Mouse (Mus musculus) heart, adult 9 months (tissue): ENCODE results near the gene Sh2d7.
A peak's percentile ranks its signal among the peaks of the same experiment; 100 is the strongest.

Experiments
- DNase-seq, 2 experiments: peaks; one replicate each; pipeline ENCODE4 v3.0.0; 2022; ENCODE audit warnings: low spot score in 2 of 2

Sh2d7 gene

GRCm38 (mm10) chr9:54538684-54539083 is at the start of gene Sh2d7:
Gene Sh2d7, plus strand, starts transcription at chr9:54538984.
- DNase-seq: no peak

- no peak for DNase-seq
These were observed 49.2 kb upstream of the Sh2d7 start for GRCm38 (mm10) chr9:54489599-54489998.

- no peak for DNase-seq
These were observed 48.4 kb upstream of the Sh2d7 start for GRCm38 (mm10) chr9:54490431-54490830.

GRCm38 (mm10) chr9:54499291-54499690 is 39.5 kb upstream of the Sh2d7 start:
- DNase-seq: no peak

- DNase-seq: no peak
These were observed 39.0 kb upstream of the Sh2d7 start for GRCm38 (mm10) chr9:54499791-54500190.

- peak in 1 of 2 experiments; percentile 31 for DNase-seq
These were observed 37.8 kb upstream of the Sh2d7 start for GRCm38 (mm10) chr9:54500832-54501452.

GRCm38 (mm10) chr9:54501453-54502110 is 37.2 kb upstream of the Sh2d7 start, which contains the start of gene Dmxl2:
Gene Dmxl2, minus strand, starts transcription at chr9:54501626.
- peak; percentile 92 for DNase-seq

GRCm38 (mm10) chr9:54502111-54502495 is 36.7 kb upstream of the Sh2d7 start:
- no peak for DNase-seq

- DNase-seq: no peak
These were observed 35.9 kb upstream of the Sh2d7 start for GRCm38 (mm10) chr9:54502873-54503272.

GRCm38 (mm10) chr9:54515991-54516390 is 22.8 kb upstream of the Sh2d7 start:
- DNase-seq: no peak

- DNase-seq: no peak
These were observed 19.9 kb upstream of the Sh2d7 start for GRCm38 (mm10) chr9:54518921-54519320.

GRCm38 (mm10) chr9:54520286-54520685 is 18.5 kb upstream of the Sh2d7 start:
- no peak for DNase-seq

- no peak for DNase-seq
These were observed 11.1 kb upstream of the Sh2d7 start for GRCm38 (mm10) chr9:54527694-54528093.

- DNase-seq: no peak
These were observed 8.8 kb upstream of the Sh2d7 start for GRCm38 (mm10) chr9:54529950-54530349.

- no peak for DNase-seq
These were observed 7.9 kb upstream of the Sh2d7 start for GRCm38 (mm10) chr9:54530836-54531235.

GRCm38 (mm10) chr9:54531421-54531820 is 7.4 kb upstream of the Sh2d7 start:
- DNase-seq: no peak

- no peak for DNase-seq
These were observed 5.9 kb upstream of the Sh2d7 start for GRCm38 (mm10) chr9:54532926-54533325.

GRCm38 (mm10) chr9:54533975-54534374 is 4.8 kb upstream of the Sh2d7 start:
- DNase-seq: no peak

- DNase-seq: no peak
These were observed 2.5 kb upstream of the Sh2d7 start for GRCm38 (mm10) chr9:54536236-54536635.

GRCm38 (mm10) chr9:54537030-54537429 is 1.8 kb upstream of the Sh2d7 start:
- DNase-seq: no peak

GRCm38 (mm10) chr9:54537480-54537879 is 1.3 kb upstream of the Sh2d7 start:
- DNase-seq: no peak

- DNase-seq: no peak
These were observed 540 bp upstream of the Sh2d7 start for GRCm38 (mm10) chr9:54538244-54538643.

GRCm38 (mm10) chr9:54540801-54541200 is 2.0 kb downstream of the Sh2d7 start:
- DNase-seq: no peak
